Comparison of ENCODE assay signal across 10 mouse cellular contexts in the genomic region with DNA sequence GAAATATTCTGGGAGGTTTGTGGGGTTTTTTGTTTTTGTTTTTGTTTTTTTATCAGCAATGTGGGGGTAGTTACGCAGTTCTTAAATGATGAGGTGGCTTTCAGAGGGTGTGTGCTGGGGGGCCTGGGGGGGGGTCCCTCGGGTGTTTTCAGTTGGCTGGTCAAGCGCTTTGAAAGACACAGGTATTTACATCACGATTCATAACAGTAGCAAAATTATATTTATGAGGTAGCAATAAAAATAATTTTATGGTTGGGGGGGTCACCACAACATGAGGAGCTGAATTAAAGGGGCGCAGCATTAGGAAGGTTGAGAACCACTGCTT. TPM values are rescaled to one million over a fixed set of nuclear protein-coding genes. Genes with fewer than 3 reads are reported as not detected.
A peak's percentile ranks its signal among the peaks of the same experiment; 100 is the strongest.
DNase-seq lines count a peak whose midpoint lies in the region; ATAC-seq and TF ChIP-seq lines count a peak whose summit lies in the region.
"Had no signal": no experiment of that assay in that cellular context is flagged by ENCODE, and none has a peak within 500 bp of the region (broad histone marks: within the 10 kb centered on the region; RNA-seq: fewer than 3 reads in every experiment).

No protein-coding gene starts in this region.

- no peak for TF ChIP-seq CTCF in kidney, postnatal 0 days (IDR thresholded peaks at IDR 0.05; ENCODE audit: low read depth)
- no peak for TF ChIP-seq CTCF in midbrain, postnatal 0 days (IDR thresholded peaks at IDR 0.05)
- no peak for TF ChIP-seq CTCF in cerebellum, adult 2 months (IDR thresholded peaks at IDR 0.05; ENCODE audit: borderline replicate concordance, insufficient read depth, low read depth, low read length)

- TF ChIP-seq POLR2A in cerebellum, adult 2 months (IDR thresholded peaks at IDR 0.05; ENCODE audit: borderline replicate concordance, insufficient read depth, low read length), result no peak

- H3K27me3 ChIP-seq in kidney, postnatal 0 days (ENCODE audit: insufficient read depth, low read length), result no peaks in the 10 kb centered on the region
- no peaks in the 10 kb centered on the region for H3K27me3 ChIP-seq in embryonic facial prominence, embryonic 14.5 days (replicated peaks; ENCODE audit: control insufficient read depth, insufficient read depth, low read length)
- no peaks in the 10 kb centered on the region for H3K27me3 ChIP-seq in intestine, embryonic 15.5 days (replicated peaks)
- H3K27me3 ChIP-seq in midbrain, postnatal 0 days (ENCODE audit: insufficient read depth, low read length), result peaks cover 32% of the 10 kb centered on the region
- H3K27me3 ChIP-seq in cerebellum, adult 2 months (ENCODE audit: control insufficient read depth, insufficient read depth, low read length), result 0 out of 2 replicates have a peak, but pooled peaks cover 2% of the 10 kb centered on the region
- H3K27me3 ChIP-seq: Patski had no signal

- 12% methylated on average over 5 of the region's 5 CpGs for WGBS in kidney, postnatal 0 days
- WGBS in embryonic facial prominence, embryonic 14.5 days, result 9% methylated on average over 5 of the region's 5 CpGs
- WGBS in intestine, embryonic 15.5 days, result 17% methylated on average over 5 of the region's 5 CpGs
- 16% methylated on average over 5 of the region's 5 CpGs for WGBS in midbrain, postnatal 0 days
- WGBS in cerebellum, adult 2 months, result 54% methylated on average over 5 of the region's 5 CpGs

- H3K27ac ChIP-seq in kidney, postnatal 0 days, result peak overlapping the region; percentile 71
- peak overlapping the region; percentile 86 for H3K27ac ChIP-seq in embryonic facial prominence, embryonic 14.5 days (replicated peaks; ENCODE audit: low read depth, low read length)
- H3K27ac ChIP-seq in intestine, embryonic 15.5 days, result 0 out of 2 replicates have a peak overlapping the region, but pooled peaks have one; percentile 11
- H3K27ac ChIP-seq in midbrain, postnatal 0 days (ENCODE audit: low read depth, low read length), result no peak overlapping the region
- H3K27ac ChIP-seq in cerebellum, adult 2 months (ENCODE audit: insufficient read depth, low read length), result no peak overlapping the region

- H3K4me2 ChIP-seq in kidney, postnatal 0 days (ENCODE audit: low read length), result peak overlapping the region; percentile 68
- peak overlapping the region; percentile 79 for H3K4me2 ChIP-seq in embryonic facial prominence, embryonic 14.5 days (ENCODE audit: low read depth, low read length)
- peak overlapping the region; percentile 73 for H3K4me2 ChIP-seq in intestine, embryonic 15.5 days (replicated peaks)
- H3K4me2 ChIP-seq in midbrain, postnatal 0 days (ENCODE audit: low read depth, low read length, poor library complexity, severe bottlenecking), result peak overlapping the region; percentile 36

- peaks cover 17% of the 10 kb centered on the region; the same call in 1 of the 2 replicates for H3K4me1 ChIP-seq in kidney, postnatal 0 days (replicated peaks; ENCODE audit: insufficient read depth, low read length)
- peaks cover 43% of the 10 kb centered on the region for H3K4me1 ChIP-seq in embryonic facial prominence, embryonic 14.5 days (ENCODE audit: control insufficient read depth, insufficient read depth, low read length)
- peaks cover 34% of the 10 kb centered on the region for H3K4me1 ChIP-seq in intestine, embryonic 15.5 days (replicated peaks)
- H3K4me1 ChIP-seq in midbrain, postnatal 0 days (ENCODE audit: insufficient read depth, low read length), result no peaks in the 10 kb centered on the region; the same call in none of the 2 replicates
- peaks cover 16% of the 10 kb centered on the region for H3K4me1 ChIP-seq in cerebellum, adult 2 months (ENCODE audit: control insufficient read depth, insufficient read depth, low read length)

- H3K9me3 ChIP-seq in kidney, postnatal 0 days (replicated peaks; ENCODE audit: low read length), result no peaks in the 10 kb centered on the region
- no peaks in the 10 kb centered on the region for H3K9me3 ChIP-seq in embryonic facial prominence, embryonic 14.5 days (ENCODE audit: control insufficient read depth, low read length)
- no peaks in the 10 kb centered on the region for H3K9me3 ChIP-seq in intestine, embryonic 15.5 days
- H3K9me3 ChIP-seq in midbrain, postnatal 0 days (ENCODE audit: low read length), result no peaks in the 10 kb centered on the region

- no peaks in the 10 kb centered on the region for H3K36me3 ChIP-seq in kidney, postnatal 0 days (ENCODE audit: insufficient read depth, low read length)
- no peaks in the 10 kb centered on the region for H3K36me3 ChIP-seq in embryonic facial prominence, embryonic 14.5 days (ENCODE audit: control insufficient read depth, insufficient read depth, low read length)
- no peaks in the 10 kb centered on the region for H3K36me3 ChIP-seq in intestine, embryonic 15.5 days
- no peaks in the 10 kb centered on the region for H3K36me3 ChIP-seq in midbrain, postnatal 0 days (ENCODE audit: insufficient read depth, low read length)

- peak overlapping the region; percentile 26; the same call in 1 of the 2 replicates for H3K4me3 ChIP-seq in kidney, postnatal 0 days (replicated peaks; ENCODE audit: low read depth, low read length)
- peak overlapping the region; percentile 31 for H3K4me3 ChIP-seq in embryonic facial prominence, embryonic 14.5 days (ENCODE audit: low read depth, low read length)
- peak overlapping the region; percentile 24; the same call in 1 of the 2 replicates for H3K4me3 ChIP-seq in intestine, embryonic 15.5 days (replicated peaks)
- peak overlapping the region; percentile 10; the same call in 1 of the 2 replicates for H3K4me3 ChIP-seq in midbrain, postnatal 0 days (ENCODE audit: low read depth, low read length)
- no peak overlapping the region for H3K4me3 ChIP-seq in cerebellum, adult 2 months (replicated peaks; ENCODE audit: insufficient read depth, low read depth, low read length)

- no peak for ATAC-seq in kidney, postnatal 0 days (replicated peaks; ENCODE audit: low FRiP score, low read depth)
- ATAC-seq in embryonic facial prominence, embryonic 14.5 days (ENCODE audit: low read depth), result no peak
- ATAC-seq in intestine, embryonic 15.5 days, result no peak
- no peak for ATAC-seq in midbrain, postnatal 0 days (ENCODE audit: low FRiP score)
- ATAC-seq in granulocyte monocyte progenitor cell, adult 5-6 weeks (replicated peaks; ENCODE audit: poor library complexity, severe bottlenecking), result no peak

- no peak for DNase-seq in kidney, postnatal 0 days (ENCODE audit: low spot score)
- no peak for DNase-seq in kidney, postnatal 36 days
- DNase-seq in embryonic facial prominence, embryonic 14.5 days (ENCODE audit: low spot score), result no peak
- DNase-seq in midbrain, postnatal 0 days (ENCODE audit: low spot score), result no peak
- DNase-seq in c-Kit-positive CD71-positive TER-119-positive erythroid progenitor cells, embryonic 14.5 days (ENCODE audit: low spot score), result no peak
- DNase-seq in cerebellum, adult 2 months, result no peak
- DNase-seq: cerebellum, adult 9-11 months had no signal

- peak overlapping the region; percentile 56; the same call in 1 of the 2 replicates for H3K9ac ChIP-seq in kidney, postnatal 0 days (ENCODE audit: low read depth, low read length)
- H3K9ac ChIP-seq in embryonic facial prominence, embryonic 14.5 days (ENCODE audit: low read depth, low read length), result peak overlapping the region; percentile 41
- peak overlapping the region; percentile 44 for H3K9ac ChIP-seq in intestine, embryonic 15.5 days
- H3K9ac ChIP-seq in midbrain, postnatal 0 days (replicated peaks; ENCODE audit: low read length, poor library complexity, severe bottlenecking), result no peak overlapping the region

RNA-seq across cellular contexts. Expression of a gene that starts 3.9 kb away (rescaled TPM):
- polyA plus RNA-seq in kidney, postnatal 0 days (2015; fragmentation: Nextera tagmentation; extraction: Ambion mirVana), result 48.6 and 53.2 TPM in 2 replicates
- 116 and 121 TPM in 2 replicates for polyA plus RNA-seq in embryonic facial prominence, embryonic 14.5 days (2014; fragmentation: Nextera tagmentation; extraction: Ambion mirVana)
- polyA plus RNA-seq in intestine, embryonic 15.5 days (2015; fragmentation: Nextera tagmentation; extraction: Ambion mirVana), result 35.8 and 36.1 TPM in 2 replicates
- total RNA-seq in midbrain, postnatal 0 days (2014; rRNA removed), result 49.8 and 51.0 TPM in 2 replicates
- polyA plus RNA-seq in midbrain, postnatal 0 days (2015; fragmentation: Nextera tagmentation; extraction: Ambion mirVana), result 22.9 and 24.3 TPM in 2 replicates
- polyA plus RNA-seq in cerebellum, adult 2 months (2012; rRNA removed), result 59.0 and 66.8 TPM in 2 replicates
- 8.1 and 19.6 TPM in 2 replicates for total RNA-seq in granulocyte monocyte progenitor cell, adult 5-6 weeks (2014; fragmentation: Nextera tagmentation)
- total RNA-seq in granulocyte monocyte progenitor cell, adult 5-6 weeks (2017), result 9.2 and 13.4 TPM in 2 replicates

RNA-seq across cellular contexts. Expression of a gene that starts 39.6 kb away (rescaled TPM):
- not detected in 2 replicates for polyA plus RNA-seq in kidney, postnatal 0 days (2015; fragmentation: Nextera tagmentation; extraction: Ambion mirVana)
- 0.13 TPM in 1 of 2 replicates, not detected in the other for polyA plus RNA-seq in embryonic facial prominence, embryonic 14.5 days (2014; fragmentation: Nextera tagmentation; extraction: Ambion mirVana)
- polyA plus RNA-seq in intestine, embryonic 15.5 days (2015; fragmentation: Nextera tagmentation; extraction: Ambion mirVana), result 209 and 261 TPM in 2 replicates
- total RNA-seq in midbrain, postnatal 0 days (2014; rRNA removed), result 0.05 TPM in 1 of 2 replicates, not detected in the other
- polyA plus RNA-seq in midbrain, postnatal 0 days (2015; fragmentation: Nextera tagmentation; extraction: Ambion mirVana), result not detected in 2 replicates
- 0.06 and 0.11 TPM in 2 replicates for polyA plus RNA-seq in cerebellum, adult 2 months (2012; rRNA removed)
- total RNA-seq in granulocyte monocyte progenitor cell, adult 5-6 weeks (2014; fragmentation: Nextera tagmentation), result 41.1 and 69.5 TPM in 2 replicates
- total RNA-seq in granulocyte monocyte progenitor cell, adult 5-6 weeks (2017), result 53.2 and 60.5 TPM in 2 replicates
- polyA plus RNA-seq: Patski had no signal

Comparison
In these comparisons a context has a peak if more than half of its experiments do, and no peak if none do; other contexts are left out.
1. H3K27ac ChIP-seq: peak in kidney, postnatal 0 days (single experiment), embryonic facial prominence, embryonic 14.5 days (single experiment) and intestine, embryonic 15.5 days (single experiment); none in midbrain, postnatal 0 days (single experiment) and cerebellum, adult 2 months (single experiment).
2. RNA of a gene that starts 39.6 kb away (polyA plus RNA-seq): 209 to 261 TPM in intestine, embryonic 15.5 days; 0.06 to 0.11 TPM in cerebellum, adult 2 months, 0.13 TPM in embryonic facial prominence, embryonic 14.5 days, not detected in kidney, postnatal 0 days and not detected in midbrain, postnatal 0 days; every median in the first group is over 100 times any median in the second.
3. Peak in every context shown above with its lines, with median percentiles within 50 percentile points of each other: H3K4me2 ChIP-seq.